Mouse (Mus musculus) forebrain, embryonic 13.5 days (tissue): Measurements from ENCODE around the gene Exosc8. TPM values are rescaled to one million over a fixed set of nuclear protein-coding genes. Genes with fewer than 3 reads are reported as not detected.
A peak's percentile ranks its signal among the peaks of the same experiment; 100 is the strongest.
"Not testable (repeated sequence)": the region's sequence is repeated elsewhere in the genome, so short reads cannot be mapped to it uniquely, and the experiment has no call there.

Experiments used
- ATAC-seq: fragments of 200-750 bp; cut with Nextera tagmentation; 2 replicates; pipeline ENCODE4 v1.8.0; 2017
- H3K27ac ChIP-seq: fragments of 300-500 bp; sonication (generic); 2 replicates; pipeline ENCODE4 v1.5.1; 2015; ENCODE audit warnings: inconsistent platforms, mild to moderate bottlenecking, moderate library complexity
- H3K27me3 ChIP-seq: fragments of 300-500 bp; sonication (generic); 2 replicates; pipeline ENCODE4 v1.6.1; 2015; ENCODE audit warnings: mild to moderate bottlenecking, inconsistent platforms
- H3K36me3 ChIP-seq: fragments of 300-500 bp; sonication (generic); 2 replicates; pipeline ENCODE4 v1.6.1; 2015; ENCODE audit warnings: mild to moderate bottlenecking, inconsistent platforms; ENCODE audit not compliant: poor library complexity, severe bottlenecking
- H3K4me1 ChIP-seq: fragments of 300-500 bp; sonication (generic); 2 replicates; pipeline ENCODE4 v1.6.1; 2015; ENCODE audit warnings: inconsistent platforms
- H3K4me2 ChIP-seq: fragments of 300-500 bp; sonication (generic); 2 replicates; pipeline ENCODE4 v1.6.1; 2015; ENCODE audit warnings: inconsistent platforms, mild to moderate bottlenecking, moderate library complexity
- H3K4me3 ChIP-seq: fragments of 300-500 bp; sonication (generic); 2 replicates; pipeline ENCODE4 v1.5.1; 2015; ENCODE audit warnings: mild to moderate bottlenecking, inconsistent platforms
- H3K9ac ChIP-seq: fragments of 300-500 bp; sonication (generic); 2 replicates; pipeline ENCODE4 v1.6.1; 2015; ENCODE audit warnings: mild to moderate bottlenecking, inconsistent platforms
- H3K9me3 ChIP-seq: fragments of 300-500 bp; sonication (generic); replicated peaks from 2 replicates; pipeline ENCODE4 v1.6.1; 2016; ENCODE audit warnings: inconsistent platforms
- WGBS: fragments of 180-500 bp; shearing (Covaris S2); methylation state at CpG from one replicate; pipeline ENCODE4 v1.1.7; 2015; 5-methylcytosine and 5-hydroxymethylcytosine counted together
- polyA plus RNA-seq: library from polyadenylated mRNA; unstranded; fragments of >200 nt; fragmentation: Nextera tagmentation; extraction: Ambion mirVana; gene quantifications from 2 replicates; pipeline ENCODE4 v1.2.1, GENCODE M21; 2015

Exosc8 gene
- polyA plus RNA-seq: 117 and 121 TPM in 2 replicates

GRCm38 (mm10) chr3:54735247-54736046, at the start of gene Exosc8, which contains the start of gene Alg5:
Exosc8 (minus strand) TSS chr3:54735393.
Alg5 (plus strand) TSS chr3:54735539.
- Histone ChIP-seq H3K9ac (peak within 1 kb of the TSS; percentile 93), H3K4me1 (peaks cover 12% of the 10 kb centered on the region), H3K4me2 (peak within 1 kb of the TSS; percentile 90), H3K27me3 (no peaks in the 10 kb centered on the region), H3K4me3 (peak within 1 kb of the TSS; percentile 83), H3K9me3 (no peaks in the 10 kb centered on the region), H3K27ac (peak within 1 kb of the TSS; percentile 98), H3K36me3 (peaks cover 46% of the 10 kb centered on the region)
- peak; percentile 94 for ATAC-seq
- under 1% methylated on average over 54 of the region's 65 CpGs for WGBS

- Histone ChIP-seq H3K4me3 (no peak overlapping the region), H3K4me2 (no peak overlapping the region), H3K27ac (no peak overlapping the region), H3K9ac (no peak overlapping the region), H3K36me3 (no peaks in the 10 kb centered on the region), H3K9me3 (0 out of 2 replicates have a peak, but pooled peaks cover 3% of the 10 kb centered on the region), H3K4me1 (no peaks in the 10 kb centered on the region), H3K27me3 (no peaks in the 10 kb centered on the region)
- ATAC-seq: no peak
- WGBS: 63% methylated on average over 7 of the region's 7 CpGs
Measured at GRCm38 (mm10) chr3:54775989-54776631, 40.9 kb upstream of the Exosc8 start.

GRCm38 (mm10) chr3:54773613-54774012, 38.4 kb upstream of the Exosc8 start:
- H3K4me2 ChIP-seq: no peak overlapping the region
- WGBS: 88% methylated on average over 6 of the region's 6 CpGs
- 0 out of 2 replicates have a peak, but pooled peaks cover 3% of the 10 kb centered on the region for H3K9me3 ChIP-seq
- H3K27me3 ChIP-seq: no peaks in the 10 kb centered on the region
- H3K36me3 ChIP-seq: no peaks in the 10 kb centered on the region
- H3K4me3 ChIP-seq: no peak overlapping the region
- H3K4me1 ChIP-seq: no peaks in the 10 kb centered on the region
- ATAC-seq: no peak
- no peak overlapping the region for H3K9ac ChIP-seq
- H3K27ac ChIP-seq: no peak overlapping the region

GRCm38 (mm10) chr3:54769349-54770275, 34.4 kb upstream of the Exosc8 start:
- no peak overlapping the region for H3K27ac ChIP-seq
- H3K36me3 ChIP-seq: no peaks in the 10 kb centered on the region
- H3K27me3 ChIP-seq: no peaks in the 10 kb centered on the region
- H3K4me2 ChIP-seq: no peak overlapping the region
- H3K4me3 ChIP-seq: no peak overlapping the region
- H3K9ac ChIP-seq: no peak overlapping the region
- H3K9me3 ChIP-seq: 0 out of 2 replicates have a peak, but pooled peaks cover 3% of the 10 kb centered on the region
- 56% methylated on average over 17 of the region's 17 CpGs for WGBS
- H3K4me1 ChIP-seq: no peaks in the 10 kb centered on the region
- no peak for ATAC-seq

- ATAC-seq: no peak
- WGBS: 88% methylated on average over 8 of the region's 8 CpGs
Measured at GRCm38 (mm10) chr3:54768592-54768991, 33.4 kb upstream of the Exosc8 start.

GRCm38 (mm10) chr3:54766811-54767210, 31.6 kb upstream of the Exosc8 start:
- Histone ChIP-seq H3K27ac (no peak overlapping the region), H3K9me3 (no peaks in the 10 kb centered on the region), H3K4me2 (no peak overlapping the region), H3K9ac (no peak overlapping the region), H3K4me1 (no peaks in the 10 kb centered on the region), H3K4me3 (no peak overlapping the region), H3K36me3 (no peaks in the 10 kb centered on the region), H3K27me3 (no peaks in the 10 kb centered on the region)
- 88% methylated on average over 5 of the region's 5 CpGs for WGBS
- ATAC-seq: no peak

More at GRCm38 (mm10) chr3:54768592-54768991, 33.4 kb upstream of the Exosc8 start:
- no peak overlapping the region for H3K9ac ChIP-seq
- no peaks in the 10 kb centered on the region for H3K4me1 ChIP-seq
- no peak overlapping the region for H3K27ac ChIP-seq
- no peaks in the 10 kb centered on the region for H3K36me3 ChIP-seq
- no peaks in the 10 kb centered on the region for H3K27me3 ChIP-seq
- H3K9me3 ChIP-seq: 0 out of 2 replicates have a peak, but pooled peaks cover 1% of the 10 kb centered on the region
- H3K4me3 ChIP-seq: no peak overlapping the region
- no peak overlapping the region for H3K4me2 ChIP-seq

- H3K27me3 ChIP-seq: no peaks in the 10 kb centered on the region
- H3K4me3 ChIP-seq: no peak overlapping the region
- no peak overlapping the region for H3K4me2 ChIP-seq
- no peaks in the 10 kb centered on the region for H3K4me1 ChIP-seq
- H3K27ac ChIP-seq: no peak overlapping the region
- WGBS: 88% methylated on average over 14 of the region's 14 CpGs
- no peaks in the 10 kb centered on the region for H3K36me3 ChIP-seq
- no peak for ATAC-seq
- H3K9ac ChIP-seq: no peak overlapping the region
- H3K9me3 ChIP-seq: no peaks in the 10 kb centered on the region
Measured at GRCm38 (mm10) chr3:54766034-54766433, 30.8 kb upstream of the Exosc8 start.

GRCm38 (mm10) chr3:54765521-54765920, 30.3 kb upstream of the Exosc8 start:
- not testable (repeated sequence) for H3K27me3 ChIP-seq, H3K27ac ChIP-seq, H3K9ac ChIP-seq, H3K4me1 ChIP-seq, H3K4me2 ChIP-seq, ATAC-seq, H3K4me3 ChIP-seq, H3K9me3 ChIP-seq, H3K36me3 ChIP-seq
- WGBS: 91% methylated on average over 6 of the region's 6 CpGs

GRCm38 (mm10) chr3:54764418-54764817, 29.2 kb upstream of the Exosc8 start:
- H3K9me3 ChIP-seq: no peaks in the 10 kb centered on the region
- H3K27me3 ChIP-seq: no peaks in the 10 kb centered on the region
- H3K4me2 ChIP-seq: no peak overlapping the region
- no peak overlapping the region for H3K27ac ChIP-seq
- no peaks in the 10 kb centered on the region for H3K36me3 ChIP-seq
- no peak overlapping the region for H3K4me3 ChIP-seq
- ATAC-seq: no peak; the same call in 1 of the 2 replicates
- no peak overlapping the region for H3K9ac ChIP-seq
- 79% methylated on average over 18 of the region's 18 CpGs for WGBS
- H3K4me1 ChIP-seq: no peaks in the 10 kb centered on the region

GRCm38 (mm10) chr3:54761258-54761657, 26.1 kb upstream of the Exosc8 start:
- 92% methylated on average over 1 of the region's 1 CpGs for WGBS
- ATAC-seq: no peak
- H3K27me3 ChIP-seq: 0 out of 2 replicates have a peak, but pooled peaks cover 3% of the 10 kb centered on the region

GRCm38 (mm10) chr3:54760321-54761115, 25.3 kb upstream of the Exosc8 start:
- H3K4me2 ChIP-seq: no peak overlapping the region
- no peak overlapping the region for H3K27ac ChIP-seq
- no peak for ATAC-seq
- H3K4me1 ChIP-seq: peaks cover 14% of the 10 kb centered on the region
- 68% methylated on average over 15 of the region's 15 CpGs for WGBS
- no peak overlapping the region for H3K9ac ChIP-seq
- H3K9me3 ChIP-seq: no peaks in the 10 kb centered on the region
- no peaks in the 10 kb centered on the region for H3K36me3 ChIP-seq
- H3K27me3 ChIP-seq: 0 out of 2 replicates have a peak, but pooled peaks cover 9% of the 10 kb centered on the region
- H3K4me3 ChIP-seq: no peak overlapping the region

More at GRCm38 (mm10) chr3:54761258-54761657, 26.1 kb upstream of the Exosc8 start:
- Histone ChIP-seq H3K4me1 (peaks cover 6% of the 10 kb centered on the region), H3K4me3 (no peak overlapping the region), H3K4me2 (no peak overlapping the region), H3K9ac (no peak overlapping the region), H3K36me3 (no peaks in the 10 kb centered on the region), H3K9me3 (no peaks in the 10 kb centered on the region), H3K27ac (no peak overlapping the region)
